Mouse (Mus musculus) thymus, adult 18-20 months (tissue): Measurements from ENCODE around the gene 4930402H24Rik.
A peak's percentile ranks its signal among the peaks of the same experiment; 100 is the strongest.

ENCODE experiments used
- DNase-seq, 2 experiments: peaks; one replicate each; pipeline ENCODE4 v3.0.0; 2022; ENCODE audit warnings: mixed read lengths in 2 of 2

4930402H24Rik gene

DNA sequence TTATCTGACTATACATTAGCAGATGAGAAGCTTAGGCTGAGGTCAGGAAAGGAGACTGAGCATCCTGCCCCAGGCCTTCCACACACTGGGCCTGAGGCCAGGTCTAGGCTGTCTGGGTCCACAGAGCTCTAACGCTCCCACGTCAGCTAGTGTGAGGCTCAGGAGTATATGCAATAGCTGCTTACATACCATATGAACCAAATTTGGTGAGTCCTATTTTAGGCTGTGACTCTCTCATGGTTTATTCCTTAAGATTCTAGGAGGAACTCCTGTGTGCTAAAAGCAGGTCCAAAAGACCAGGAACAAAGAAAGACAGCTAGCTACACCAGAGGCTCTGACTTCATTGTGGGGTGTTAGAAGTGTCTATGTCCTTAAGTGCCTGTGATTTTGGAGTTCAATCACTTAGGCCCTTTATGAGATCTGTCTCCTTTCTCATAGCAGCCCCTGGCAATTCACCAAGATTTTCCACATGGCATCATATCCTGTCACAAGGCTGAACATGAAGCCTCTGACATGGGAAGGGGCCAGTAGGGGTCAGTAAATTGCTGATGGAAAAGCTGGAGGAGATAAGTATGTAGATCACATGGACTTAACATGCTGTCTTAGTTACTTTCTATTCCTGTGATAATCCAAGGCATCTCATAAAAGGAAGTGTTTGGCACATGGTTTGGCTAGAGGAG lies 177.2 kb downstream of the 4930402H24Rik start:
- no peak for DNase-seq

DNA sequence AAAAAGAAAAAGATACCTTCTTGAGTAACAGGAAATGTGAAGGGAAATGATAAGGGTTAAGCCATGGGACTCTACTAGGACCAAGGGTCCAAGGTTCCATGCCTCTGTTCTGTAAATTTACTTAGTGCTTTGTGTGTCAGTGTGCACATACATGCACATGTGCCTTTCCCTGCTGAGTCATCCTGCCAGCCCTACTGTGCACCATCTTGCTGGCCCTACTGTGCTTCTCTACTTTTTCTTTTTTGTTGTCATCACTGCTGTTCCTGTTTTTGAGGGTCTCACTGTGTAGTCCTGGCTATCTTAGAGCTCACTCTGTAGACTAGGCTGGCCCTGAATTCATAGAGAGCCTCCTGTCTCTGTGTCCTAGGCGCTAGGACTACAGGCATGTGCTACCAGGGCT lies 178.5 kb downstream of the 4930402H24Rik start:
- no peak for DNase-seq

GRCm38 (mm10) chr2:130724369-130724768 lies 181.8 kb downstream of the 4930402H24Rik start:
- no peak for DNase-seq

DNA sequence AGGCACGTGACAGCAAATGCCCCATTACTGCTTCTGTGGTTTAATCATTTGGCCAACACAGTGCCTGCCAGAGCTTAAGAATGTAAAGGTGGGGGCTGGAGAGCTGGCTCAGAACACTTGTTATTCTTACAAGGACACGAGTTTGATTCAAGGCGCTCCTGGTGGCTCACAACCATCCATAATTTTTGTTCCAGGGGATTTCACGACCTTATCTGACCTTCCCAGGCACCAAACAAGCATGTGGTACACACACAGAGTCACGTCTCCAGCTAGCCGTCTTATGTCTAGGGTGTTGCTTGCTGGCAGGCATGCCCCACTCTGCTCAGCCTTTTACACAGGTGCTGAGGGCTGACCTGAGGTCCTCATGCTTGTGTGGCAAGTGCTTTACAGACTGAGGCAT lies 188.3 kb downstream of the 4930402H24Rik start:
- no peak for DNase-seq

- DNase-seq, result no peak
Observed at GRCm38 (mm10) chr2:130707057-130707456, 199.1 kb downstream of the 4930402H24Rik start.

DNA sequence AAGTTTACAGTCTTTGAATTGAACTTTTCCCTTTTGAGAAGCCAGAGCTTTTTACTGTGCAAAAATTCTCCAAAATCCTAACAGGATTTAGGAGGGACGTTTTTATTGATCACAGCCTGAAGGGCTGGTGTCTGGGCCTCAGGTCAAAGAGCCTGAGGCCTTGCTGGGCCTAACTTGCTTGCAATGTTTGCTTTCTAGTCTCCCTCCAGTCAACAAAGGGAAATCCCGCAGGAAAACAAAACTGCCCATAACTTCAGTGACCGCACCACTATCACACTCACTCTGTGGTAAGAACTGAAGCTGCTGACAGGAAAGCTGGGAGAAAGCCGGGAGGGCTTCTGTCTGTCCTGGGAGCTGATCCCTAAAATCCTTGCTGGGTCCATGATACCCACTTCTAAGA lies 199.6 kb downstream of the 4930402H24Rik start:
- DNase-seq, result no peak

DNA sequence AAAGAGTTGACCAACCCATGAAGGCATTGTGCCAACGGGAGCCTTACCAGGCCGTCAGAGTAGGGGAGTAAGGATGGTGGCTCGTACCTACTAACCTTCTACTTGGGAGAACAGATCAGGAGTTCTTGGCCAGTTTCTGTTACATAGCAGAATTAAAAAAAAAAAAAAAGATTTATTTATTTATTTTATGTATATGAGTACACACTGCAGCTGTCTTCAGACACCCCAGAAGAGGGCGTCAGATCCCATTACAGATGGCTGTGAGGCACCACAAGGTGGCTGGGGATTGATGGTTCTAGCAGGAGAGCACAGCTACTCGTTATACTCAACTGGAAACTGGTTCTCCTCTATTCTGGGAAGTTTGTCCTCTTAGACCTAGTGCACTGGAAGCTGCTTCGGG lies 201.0 kb downstream of the 4930402H24Rik start:
- no peak for DNase-seq

GRCm38 (mm10) chr2:130704040-130705001 lies 201.9 kb downstream of the 4930402H24Rik start:
- DNase-seq, result no peak

DNA sequence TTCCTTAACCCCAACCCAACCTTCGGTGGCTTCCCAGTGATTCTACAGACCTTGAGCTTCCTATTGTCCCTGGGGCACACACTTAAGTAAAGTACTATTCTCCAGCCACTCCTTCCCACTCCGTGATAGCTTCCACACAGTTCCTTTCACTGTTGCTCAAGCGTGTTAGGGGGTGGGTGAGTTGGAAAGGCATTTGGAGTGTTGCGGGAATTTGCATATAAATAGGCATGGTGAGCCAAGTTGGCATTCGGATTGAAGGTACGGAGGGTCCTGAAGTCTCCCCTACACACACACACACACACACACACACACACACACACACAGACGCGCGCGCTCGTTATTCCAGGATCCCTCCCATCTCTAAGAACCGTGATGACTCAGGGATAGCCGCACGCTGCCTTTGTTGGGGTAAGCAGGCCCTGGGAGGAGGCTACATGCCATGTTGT lies 208.4 kb downstream of the 4930402H24Rik start:
- DNase-seq, result no peak

DNA sequence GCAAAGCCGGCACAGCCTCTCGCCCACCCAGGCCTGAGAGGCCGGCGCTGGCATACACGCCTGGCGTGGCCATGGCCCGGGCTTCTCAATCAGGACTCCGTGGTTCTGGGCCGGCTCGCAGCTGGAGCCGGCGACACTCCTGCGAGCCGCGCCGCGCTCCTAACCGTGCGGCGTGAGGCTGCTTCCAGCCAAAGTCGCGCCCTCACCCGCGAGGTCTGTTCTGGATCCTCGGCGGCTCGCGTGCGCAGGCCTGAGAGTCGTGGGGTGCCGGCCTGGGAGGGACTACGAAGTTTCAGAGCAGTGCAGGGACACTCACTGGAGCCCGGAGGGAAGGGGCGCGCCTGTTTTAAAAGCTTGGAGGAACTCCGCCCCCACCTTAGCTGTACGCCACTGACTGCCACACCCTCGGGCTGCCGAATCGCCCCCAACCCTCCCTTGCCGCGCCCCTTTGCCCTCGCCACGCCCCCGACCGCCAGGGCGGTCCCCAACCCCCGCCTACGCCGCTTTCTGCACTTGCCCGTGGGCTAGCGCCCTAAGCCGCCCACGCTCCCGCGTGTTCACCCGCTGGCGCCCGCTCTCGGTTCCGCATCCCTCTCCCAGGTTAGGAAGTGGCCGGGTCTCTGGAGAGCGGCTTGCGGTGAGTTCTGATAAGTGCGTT lies 208.9 kb downstream of the 4930402H24Rik start, which contains the start of gene Slc4a11:
TSS of gene Slc4a11 (minus strand) at position 367 of the 658 bp plus-strand sequence.
- peak; percentile 63 to 72 for DNase-seq

DNA sequence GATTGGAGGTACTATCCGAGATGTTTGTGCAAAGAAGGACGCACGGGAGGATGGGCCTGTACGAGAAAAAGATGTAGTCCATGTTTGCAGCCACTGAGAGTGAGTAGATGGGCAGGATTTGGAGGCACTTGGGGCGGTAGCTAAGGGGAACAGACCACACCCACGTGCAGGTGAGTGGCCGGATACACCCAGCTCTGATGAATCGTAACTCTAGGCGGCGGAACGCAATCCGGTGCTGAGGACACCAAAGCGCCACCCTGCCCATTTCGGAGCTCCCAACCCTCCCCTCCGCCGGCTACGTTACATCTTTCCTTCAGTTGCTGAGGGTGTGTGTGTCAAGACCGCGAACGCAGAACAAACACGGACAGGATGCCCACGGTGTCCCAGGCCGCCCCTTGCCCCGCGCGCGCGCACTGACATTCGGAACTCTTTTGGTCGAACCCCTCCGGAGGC lies 209.5 kb downstream of the 4930402H24Rik start:
- peak; percentile 6 to 11 for DNase-seq

DNA sequence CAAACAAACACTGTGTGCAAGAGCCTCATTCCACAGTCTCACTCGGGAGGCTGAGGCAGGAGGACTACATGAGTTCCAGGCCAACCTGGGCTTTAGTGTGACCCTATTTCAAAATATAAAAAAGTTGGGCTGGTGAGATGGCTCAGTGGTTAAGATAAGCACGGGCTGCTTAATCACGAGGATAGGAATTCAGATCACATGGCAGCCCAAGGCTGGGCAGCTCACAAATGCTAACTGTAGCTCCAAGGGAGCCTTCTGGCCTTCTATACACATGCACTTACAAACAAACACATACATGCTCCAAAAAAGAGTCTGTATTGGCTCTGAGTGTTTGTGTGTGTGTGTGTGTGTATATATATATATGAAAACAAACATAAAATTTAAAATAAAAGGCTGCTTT lies 212.6 kb downstream of the 4930402H24Rik start:
- no peak for DNase-seq

DNA sequence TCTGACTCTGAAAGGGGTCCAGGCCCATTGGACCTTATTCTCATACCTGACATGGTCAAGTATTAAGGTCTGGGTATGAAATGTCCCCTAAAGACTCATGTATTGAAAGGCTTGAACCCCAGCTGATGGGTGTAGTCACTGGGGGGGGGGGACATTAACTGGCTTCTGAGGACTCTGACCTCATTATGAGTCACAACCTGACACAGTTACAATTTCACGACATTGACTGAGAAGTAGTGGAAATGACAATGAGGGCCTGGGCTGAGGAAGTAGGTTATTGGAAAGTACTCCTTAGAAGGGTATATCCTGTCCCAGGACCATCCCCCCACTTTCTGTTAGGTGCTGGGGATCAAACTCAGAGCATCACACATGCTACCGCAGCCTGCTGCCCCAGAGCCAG lies 217.2 kb downstream of the 4930402H24Rik start:
- DNase-seq, result no peak

- no peak for DNase-seq
Observed at GRCm38 (mm10) chr2:130685426-130685825, 220.8 kb downstream of the 4930402H24Rik start.

GRCm38 (mm10) chr2:130681531-130681930 lies 224.7 kb downstream of the 4930402H24Rik start:
- no peak for DNase-seq

GRCm38 (mm10) chr2:130679899-130680298 lies 226.3 kb downstream of the 4930402H24Rik start:
- DNase-seq, result no peak

DNA sequence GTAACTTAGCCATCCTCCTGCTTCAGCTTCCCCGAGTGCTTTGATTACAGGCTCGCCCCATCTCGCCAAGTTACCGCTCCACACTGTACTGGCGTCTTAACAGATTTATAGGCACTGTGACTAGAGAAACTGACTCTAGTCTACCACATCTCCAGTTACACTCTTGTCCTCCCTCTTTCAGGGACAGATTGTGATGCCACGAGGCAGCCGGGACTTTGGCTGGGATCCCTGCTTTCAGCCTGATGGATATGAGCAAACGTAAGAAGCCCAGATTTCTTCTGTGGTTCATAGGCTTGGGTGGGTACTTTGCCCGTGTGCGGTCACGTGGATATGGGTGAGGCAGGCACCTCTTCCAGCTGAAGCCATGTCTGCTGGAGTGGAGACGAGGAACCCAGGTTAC lies 227.1 kb downstream of the 4930402H24Rik start:
- DNase-seq, result no peak

GRCm38 (mm10) chr2:130677211-130677610 lies 229.0 kb downstream of the 4930402H24Rik start:
- no peak for DNase-seq

GRCm38 (mm10) chr2:130667559-130667958 lies 238.6 kb downstream of the 4930402H24Rik start, which contains the start of gene Itpa:
TSS of gene Itpa (plus strand) at chr2:130667610.
- DNase-seq, result peak; percentile 78 to 82

DNA sequence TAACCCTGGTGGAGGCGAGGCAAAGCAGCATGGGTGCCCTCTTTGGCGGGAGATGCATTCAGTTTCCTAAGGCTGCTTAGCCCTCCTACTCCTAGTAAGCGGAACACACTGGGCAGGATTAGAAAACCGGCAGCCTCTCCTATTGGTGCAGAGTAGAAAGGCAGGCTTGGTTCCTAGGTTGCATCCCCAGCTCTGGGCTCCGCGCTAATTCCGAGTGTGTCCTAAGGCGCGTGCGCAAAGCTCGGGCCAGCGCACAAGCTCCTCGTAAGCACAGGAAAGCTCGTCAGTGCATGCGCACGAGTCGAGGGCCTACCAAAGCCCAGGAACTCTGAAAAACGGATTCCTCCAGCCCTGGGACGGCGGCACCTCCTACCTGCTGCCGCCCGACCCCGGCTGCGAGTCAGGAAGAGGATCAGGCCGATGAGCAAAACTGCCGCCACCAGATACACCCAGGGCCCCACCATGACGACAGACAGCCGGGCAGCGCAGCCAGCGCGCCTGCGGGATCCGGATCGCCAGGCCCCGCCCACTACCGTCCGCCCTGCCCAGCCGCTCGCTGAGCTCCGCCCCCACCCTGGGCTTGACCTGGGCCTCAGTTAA lies 242.0 kb downstream of the 4930402H24Rik start, which contains the start of gene Ddrgk1:
TSS of gene Ddrgk1 (minus strand) at position 558 of the 600 bp plus-strand sequence.
- peak; percentile 79 to 84 for DNase-seq

DNA sequence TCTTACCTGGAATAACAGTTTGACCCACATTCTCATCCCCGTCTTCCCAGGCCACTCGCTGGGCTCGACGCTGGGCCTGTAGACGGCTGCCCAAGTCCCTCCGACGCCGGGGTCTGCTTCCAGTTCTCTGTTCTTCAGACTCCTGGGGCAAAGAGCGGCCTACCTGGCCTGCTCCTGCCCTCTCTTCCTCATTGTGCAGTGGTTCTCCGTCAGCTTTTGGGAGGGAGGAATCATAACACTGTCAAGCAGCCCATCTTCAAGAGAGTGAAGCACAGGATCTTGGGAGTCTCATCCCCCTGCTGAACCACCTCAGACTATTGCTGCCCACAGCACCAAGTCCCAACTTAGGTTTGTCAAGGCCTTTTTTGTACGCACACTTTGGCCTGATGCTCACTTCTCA lies 242.9 kb downstream of the 4930402H24Rik start:
- DNase-seq, result no peak

DNA sequence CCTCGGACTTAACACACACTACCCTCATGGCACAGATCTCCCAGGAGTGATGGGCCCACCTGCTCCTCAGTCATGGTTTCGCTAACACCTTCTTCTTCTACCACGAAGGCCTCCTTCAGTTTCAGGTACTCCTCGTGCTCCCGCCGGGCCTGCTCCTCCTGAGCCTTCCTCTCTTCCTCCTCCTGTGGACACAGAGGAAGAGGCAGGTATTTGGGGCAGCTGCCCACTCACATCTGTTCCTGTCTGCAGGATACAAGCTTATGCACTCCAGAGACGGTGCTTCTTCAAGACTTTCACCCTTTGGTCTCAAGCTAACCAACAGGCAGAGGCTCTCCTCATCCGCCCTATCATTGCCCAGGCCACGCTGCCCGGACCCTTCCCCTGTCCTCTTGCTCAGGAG lies 247.7 kb downstream of the 4930402H24Rik start:
- no peak for DNase-seq
